Mouse (Mus musculus): ENCODE results near the gene Lmntd1. TPM values are rescaled to one million over a fixed set of nuclear protein-coding genes. Genes with fewer than 3 reads are reported as not detected.

The Lmntd1 gene
- polyA plus RNA-seq, 1 experiment from 2014 or later: 3.0 TPM

DNA sequence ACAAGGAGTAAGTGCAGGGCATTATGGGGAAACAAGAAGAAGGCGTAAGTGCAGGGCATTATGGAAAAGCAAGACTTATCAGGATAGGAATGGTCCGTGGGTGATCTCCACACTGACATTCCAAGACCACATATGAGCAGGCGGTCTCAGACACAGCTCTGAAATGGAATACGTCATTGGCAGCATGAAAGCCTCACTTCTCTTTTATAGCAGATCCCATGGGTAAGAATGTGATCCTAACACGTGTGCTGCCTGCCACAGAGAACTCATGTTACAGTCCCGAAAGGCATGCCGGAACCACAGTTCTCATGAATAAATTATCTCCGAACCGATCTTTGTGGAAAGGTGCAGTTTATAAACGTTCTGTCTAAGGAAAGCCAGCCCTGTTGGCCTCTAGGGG lies 294.0 kb downstream of the Lmntd1 start:
- no peaks in the 10 kb centered on the region for H3K36me3 ChIP-seq (ENCODE audit: insufficient read depth, low read length)
- H3K27me3 ChIP-seq (ENCODE audit: insufficient read depth, low read length): no peaks in the 10 kb centered on the region
- H3K4me2 ChIP-seq (ENCODE audit: low read length): no peak overlapping the region
- no peak overlapping the region for H3K27ac ChIP-seq
- 75% methylated on average over 10 of the region's 10 CpGs for WGBS
- no peak for TF ChIP-seq CTCF (IDR thresholded peaks at IDR 0.05; ENCODE audit: low read depth)
- H3K4me3 ChIP-seq (replicated peaks; ENCODE audit: low read depth, low read length): no peak overlapping the region
- ATAC-seq (replicated peaks; ENCODE audit: low FRiP score, low read depth) (no peak), DNase-seq (ENCODE audit: low spot score) (no peak)
- no peak overlapping the region for H3K9ac ChIP-seq (ENCODE audit: low read depth, low read length)
- H3K9me3 ChIP-seq (replicated peaks; ENCODE audit: low read length): no peaks in the 10 kb centered on the region
- no peaks in the 10 kb centered on the region for H3K4me1 ChIP-seq (replicated peaks; ENCODE audit: insufficient read depth, low read length)

Other genes starting within 250 kb of the Lmntd1 start
- gene Tuba3b, start 1.4 kb upstream of the Lmntd1 start, polyA plus RNA-seq (2015; fragmentation: Nextera tagmentation; extraction: Ambion mirVana): not detected in 2 replicates
- gene Rassf8, start 132.4 kb upstream of the Lmntd1 start, polyA plus RNA-seq (2015; fragmentation: Nextera tagmentation; extraction: Ambion mirVana): 10.3 and 11.0 TPM in 2 replicates